Mouse (Mus musculus) retina, postnatal 7 days (tissue): ENCODE data around the gene Gm45837.
"Not testable (repeated sequence)": the region's sequence is repeated elsewhere in the genome, so short reads cannot be mapped to it uniquely, and the experiment has no call there.

Experiments
- DNase-seq: peaks from one replicate; pipeline ENCODE4 v3.0.0-alpha.2; 2012; ENCODE audit warnings: low read depth, low spot score

Gene Gm45837

GRCm38 (mm10) chr7:101550686-101551485 lies 140.2 kb downstream of the Gm45837 start:
- DNase-seq = no peak

GRCm38 (mm10) chr7:101551530-101551929 lies 140.8 kb downstream of the Gm45837 start:
- no peak for DNase-seq

GRCm38 (mm10) chr7:101555473-101555872 lies 144.8 kb downstream of the Gm45837 start:
- not testable (repeated sequence) for DNase-seq

- no peak for DNase-seq
Measured at GRCm38 (mm10) chr7:101557391-101557790, 146.7 kb downstream of the Gm45837 start.

- not testable (repeated sequence) for DNase-seq
Measured at GRCm38 (mm10) chr7:101559393-101559792, 148.7 kb downstream of the Gm45837 start.
